Mouse (Mus musculus): Measurements from ENCODE around the gene Pfkm. TPM values are rescaled to one million over a fixed set of nuclear protein-coding genes. Genes with fewer than 3 reads are reported as not detected.

Gene Pfkm
- total and polyA plus RNA-seq, 3 experiments, result 23.5 to 37.9 (median 29.6) TPM

- H3K79me2 ChIP-seq (replicated peaks; ENCODE audit: control insufficient read depth, extremely low read depth, insufficient read depth, poor library complexity, severe bottlenecking), result peaks cover 39% of the 10 kb centered on the region
- dilution Hi-C loops (cut with MboI; ENCODE audit: extremely low pct_ligation_motif_present, extremely low pct_unique_long_range_greater_than_20kb, low sequenced_read_pairs), result no loop called here
- no peak for DNase-seq (ENCODE audit: extremely low read depth)
- no peaks in the 10 kb centered on the region for H3K9me3 ChIP-seq (replicated peaks; ENCODE audit: low read length)
- no peaks in the 10 kb centered on the region for H3K27me3 ChIP-seq (replicated peaks)
- H3K4me2 ChIP-seq (ENCODE audit: insufficient read depth, low read depth, poor library complexity, severe bottlenecking), result peak overlapping the region; percentile 89
- peaks cover 5 to 36% of the 10 kb centered on the region in 2 experiments for H3K4me1 ChIP-seq (ENCODE audit: control insufficient read depth in 1 of 2, insufficient read depth in 2 of 2)
- TF ChIP-seq MYC (IDR thresholded peaks at IDR 0.05; ENCODE audit: low read depth, low read length) (no peak), SIN3A (IDR thresholded peaks at IDR 0.05; ENCODE audit: low read length) (no peak), KAT2A (IDR thresholded peaks at IDR 0.05; ENCODE audit: insufficient replicate concordance, low read length) (no peak), MAFK (IDR thresholded peaks at IDR 0.05; ENCODE audit: insufficient replicate concordance, low read length) (no peak), ETS1 (conservative IDR thresholded peaks at IDR 0.05; ENCODE audit: low read depth, low read length) (no peak), NRF1 (IDR thresholded peaks at IDR 0.05; ENCODE audit: low read depth, low read length) (no peak)
- H3K4me3 ChIP-seq (replicated peaks in 1 of 3; ENCODE audit: low read depth in 2 of 3, low read length in 2 of 3, poor library complexity in 1 of 3), result no peak overlapping the region
- H3K36me3 ChIP-seq (replicated peaks in 1 of 2; ENCODE audit: control insufficient read depth in 1 of 2, insufficient read depth in 1 of 2, low read length in 1 of 2), result peaks cover 18 to 47% of the 10 kb centered on the region in 2 experiments
- H3K9ac ChIP-seq (ENCODE audit: insufficient read depth, low read depth), result no peak overlapping the region
- in situ Hi-C loops (cut with MboI; ENCODE audit: low pct_ligation_motif_present, low pct_unique_long_range_greater_than_20kb, low sequenced_read_pairs), result no loop called here
- no peak overlapping the region for H3K27ac ChIP-seq (ENCODE audit: insufficient read depth, low read depth)
Observed at GRCm38 (mm10) chr15:98088889-98089288, 3.5 kb upstream of the Pfkm start.

- peak; percentile 73 for DNase-seq (ENCODE audit: extremely low read depth)
- Histone ChIP-seq H3K36me3 (replicated peaks in 1 of 2; ENCODE audit: control insufficient read depth in 1 of 2, insufficient read depth in 1 of 2, low read length in 1 of 2) (peaks cover 11 to 41% of the 10 kb centered on the region in 2 experiments), H3K27me3 (replicated peaks) (no peaks in the 10 kb centered on the region), H3K9me3 (replicated peaks; ENCODE audit: low read length) (no peaks in the 10 kb centered on the region), H3K4me3 (replicated peaks in 1 of 3; ENCODE audit: low read depth in 2 of 3, low read length in 2 of 3, poor library complexity in 1 of 3) (peak overlapping the region in 2 of 3 experiments; percentile 1 to 26), H3K9ac (ENCODE audit: insufficient read depth, low read depth) (peak overlapping the region; percentile 50; the same call in 1 of the 2 replicates), H3K27ac (ENCODE audit: insufficient read depth, low read depth) (no peak overlapping the region), H3K4me2 (ENCODE audit: insufficient read depth, low read depth, poor library complexity, severe bottlenecking) (peak overlapping the region; percentile 89), H3K4me1 (ENCODE audit: control insufficient read depth in 1 of 2, insufficient read depth in 2 of 2) (peaks cover 5 to 43% of the 10 kb centered on the region in 2 experiments), H3K79me2 (replicated peaks; ENCODE audit: control insufficient read depth, extremely low read depth, insufficient read depth, poor library complexity, severe bottlenecking) (peaks cover 39% of the 10 kb centered on the region)
- in situ Hi-C loops (cut with MboI; ENCODE audit: low pct_ligation_motif_present, low pct_unique_long_range_greater_than_20kb, low sequenced_read_pairs), result loop anchor here (5.0 kb wide), 1 partner anchor 63 kb away; no protein-coding TSS in a partner anchor
- TF ChIP-seq ZMIZ1 (IDR thresholded peaks at IDR 0.05; ENCODE audit: low read depth, low read length), result no peak
- 0 out of 2 replicates have a peak, but pooled peaks have one; percentile 47 for TF ChIP-seq MAZ (IDR thresholded peaks at IDR 0.05; ENCODE audit: low read depth, low read length)
- TF ChIP-seq MAFK (IDR thresholded peaks at IDR 0.05; ENCODE audit: insufficient replicate concordance, low read length), result no peak
- TF ChIP-seq HCFC1 (IDR thresholded peaks at IDR 0.05; ENCODE audit: low read depth, low read length), result peak; percentile 10
- peak; percentile 53 for TF ChIP-seq RAD21 (IDR thresholded peaks at IDR 0.05; ENCODE audit: low read depth, low read length)
- no peak for TF ChIP-seq UBTF (IDR thresholded peaks at IDR 0.05; ENCODE audit: low read depth, low read length)
- TF ChIP-seq ZKSCAN1 (IDR thresholded peaks at IDR 0.05; ENCODE audit: borderline replicate concordance, low read depth, low read length), result no peak
- TF ChIP-seq EP300 (IDR thresholded peaks at IDR 0.05; ENCODE audit: low read length), result peak; percentile 35; the same call in 1 of the 2 replicates
- no peak for TF ChIP-seq MEF2A (IDR thresholded peaks at IDR 0.05; ENCODE audit: borderline replicate concordance, low read depth, low read length)
- TF ChIP-seq TCF12 (IDR thresholded peaks at IDR 0.05; ENCODE audit: low read depth, low read length), result no peak
- 0 out of 2 replicates have a peak, but pooled peaks have one; percentile 39 for TF ChIP-seq IRF4 (IDR thresholded peaks at IDR 0.05; ENCODE audit: low read depth, low read length)
- no peak for TF ChIP-seq ELF1 (IDR thresholded peaks at IDR 0.05; ENCODE audit: low read depth, low read length)
- peak; percentile 81 for TF ChIP-seq ZNF384 (IDR thresholded peaks at IDR 0.05; ENCODE audit: low read depth, low read length)
- 0 out of 2 replicates have a peak, but pooled peaks have one; percentile 25 for TF ChIP-seq BHLHE40 (IDR thresholded peaks at IDR 0.05; ENCODE audit: low read depth, low read length)
- peak; percentile 48 to 72; a peak in 3 of 4 replicates for TF ChIP-seq CTCF (conservative IDR thresholded peaks at IDR 0.05 in 1 of 2, IDR thresholded peaks at IDR 0.05 in 1 of 2; ENCODE audit: low read depth in 2 of 2, low read length in 2 of 2)
- peak; percentile 89 for TF ChIP-seq MYC (IDR thresholded peaks at IDR 0.05; ENCODE audit: low read depth, low read length)
- no peak for TF ChIP-seq ZC3H11A (IDR thresholded peaks at IDR 0.05; ENCODE audit: low read depth, low read length)
- no peak for TF ChIP-seq POLR2AphosphoS2 (IDR thresholded peaks at IDR 0.05; ENCODE audit: low read depth, low read length)
- peak; percentile 44 for TF ChIP-seq SMC3 (IDR thresholded peaks at IDR 0.05; ENCODE audit: low read depth, low read length)
- no peak; the same call in 1 of the 2 replicates for TF ChIP-seq ETS1 (conservative IDR thresholded peaks at IDR 0.05; ENCODE audit: low read depth, low read length)
- TF ChIP-seq MAX (IDR thresholded peaks at IDR 0.05; ENCODE audit: low read length), result no peak
- TF ChIP-seq GABPA (IDR thresholded peaks at IDR 0.05; ENCODE audit: insufficient replicate concordance, low read depth, low read length), result no peak
- 0 out of 2 replicates have a peak, but pooled peaks have one; percentile 21 for TF ChIP-seq TBP (conservative IDR thresholded peaks at IDR 0.05; ENCODE audit: low read depth, low read length)
- TF ChIP-seq SIN3A (IDR thresholded peaks at IDR 0.05; ENCODE audit: low read length), result peak; percentile 20; the same call in 1 of the 2 replicates
- TF ChIP-seq CHD2 (IDR thresholded peaks at IDR 0.05; ENCODE audit: low read length), result no peak
- TF ChIP-seq POLR2A (IDR thresholded peaks at IDR 0.05; ENCODE audit: low read depth, low read length), result no peak
- no peak for TF ChIP-seq NRF1 (IDR thresholded peaks at IDR 0.05; ENCODE audit: low read depth, low read length)
- dilution Hi-C loops (cut with MboI; ENCODE audit: extremely low pct_ligation_motif_present, extremely low pct_unique_long_range_greater_than_20kb, low sequenced_read_pairs), result no loop called here
Observed at GRCm38 (mm10) chr15:98089421-98090183, 2.8 kb upstream of the Pfkm start.

Data from CH12.LX (cell line).